8 mouse cellular contexts compared by ENCODE assay signal in the genomic region with DNA sequence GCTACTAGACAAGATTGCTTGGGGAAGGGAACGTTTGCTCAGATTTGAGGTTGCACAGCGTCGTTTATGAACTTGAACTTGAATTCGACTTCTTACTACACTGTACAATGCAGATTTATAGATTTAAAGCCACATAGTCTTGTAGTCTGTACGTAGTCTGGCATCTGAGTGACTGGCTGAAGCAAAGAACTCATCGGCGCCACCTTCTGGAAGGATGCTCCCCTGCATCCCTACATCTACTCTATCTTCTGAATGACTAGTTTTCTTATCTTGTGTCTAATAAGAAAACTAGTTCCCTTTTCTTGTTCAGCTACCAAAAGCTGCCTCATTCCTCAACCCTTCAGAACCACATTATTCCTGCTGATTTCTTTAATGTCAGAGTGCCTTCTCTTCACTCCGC. TPM values are rescaled to one million over a fixed set of nuclear protein-coding genes. Genes with fewer than 3 reads are reported as not detected.
DNase-seq lines count a peak whose midpoint lies in the region; ATAC-seq and TF ChIP-seq lines count a peak whose summit lies in the region.
"Not testable (repeated sequence)": the region's sequence is repeated elsewhere in the genome, so short reads cannot be mapped to it uniquely, and the experiment has no call there.

No protein-coding gene starts in this region.

- H3K9ac ChIP-seq in lung, postnatal 0 days (replicated peaks; ENCODE audit: low read depth): not testable (repeated sequence)

- TF ChIP-seq EP300 in lung, postnatal 0 days (IDR thresholded peaks at IDR 0.05): not testable (repeated sequence)

- ATAC-seq in G1E (ENCODE audit: extremely low read depth, insufficient number of reproducible peaks, low FRiP score, poor library complexity, severe bottlenecking); lung, postnatal 0 days: not testable (repeated sequence)

- not testable (repeated sequence) for H3K4me3 ChIP-seq in G1E (ENCODE audit: low read depth, low read length); embryonic facial prominence, embryonic 10.5 days; lung, postnatal 0 days (ENCODE audit: low read depth, low read length)

- not testable (repeated sequence) for H3K4me2 ChIP-seq in lung, postnatal 0 days (replicated peaks; ENCODE audit: low read depth, low read length)

- not testable (repeated sequence) for H3K27ac ChIP-seq in embryonic facial prominence, embryonic 10.5 days (replicated peaks); lung, postnatal 0 days (ENCODE audit: low read length)

- not testable (repeated sequence) for H3K36me3 ChIP-seq in G1E (replicated peaks); embryonic facial prominence, embryonic 10.5 days (replicated peaks); lung, postnatal 0 days (ENCODE audit: insufficient read depth, low read length)

- 61% methylated on average over 8 of the region's 8 CpGs for WGBS in embryonic facial prominence, embryonic 10.5 days
- WGBS in lung, postnatal 0 days: 70% methylated on average over 8 of the region's 8 CpGs

- 0 out of 2 replicates have a peak, but pooled peaks have one; percentile 18 for TF ChIP-seq CTCF in G1E (IDR thresholded peaks at IDR 0.05; ENCODE audit: low read depth, low read length)
- TF ChIP-seq CTCF in lung, postnatal 0 days (IDR thresholded peaks at IDR 0.05): peak; percentile 56

- not testable (repeated sequence) for H3K9me3 ChIP-seq in G1E (replicated peaks); embryonic facial prominence, embryonic 10.5 days; lung, postnatal 0 days (ENCODE audit: low read length)

- H3K4me1 ChIP-seq in G1E (ENCODE audit: insufficient read depth, low read depth, low read length); embryonic facial prominence, embryonic 10.5 days; lung, postnatal 0 days (ENCODE audit: insufficient read depth, low read depth, low read length): not testable (repeated sequence)

- not testable (repeated sequence) for DNase-seq in G1E (ENCODE audit: low spot score)
- peak; percentile 33 for DNase-seq in brain, adult 2 months (ENCODE audit: low read depth, low spot score)
- peak; percentile 36 for DNase-seq in embryonic facial prominence, embryonic 10.5 days (ENCODE audit: low spot score)
- peak; percentile 68 for DNase-seq in heart, postnatal 4 days
- peak; percentile 59 for DNase-seq in layer of hippocampus, adult 11-12 months (ENCODE audit: low spot score)
- DNase-seq in lung, postnatal 0 days (ENCODE audit: low spot score): peak; percentile 16
- DNase-seq in right cerebral cortex, adult 2 months (ENCODE audit: low spot score in 2 of 2): peak; percentile 42 to 60
- peak; percentile 38 for DNase-seq in urinary bladder, postnatal 25 days (ENCODE audit: low spot score)

- not testable (repeated sequence) for H3K27me3 ChIP-seq in G1E (ENCODE audit: insufficient read depth, low read length); embryonic facial prominence, embryonic 10.5 days (replicated peaks; ENCODE audit: low read depth, poor library complexity, severe bottlenecking); lung, postnatal 0 days (replicated peaks; ENCODE audit: insufficient read depth, low read length)

RNA-seq across cellular contexts. Expression of gene Abcg2, which starts 41.5 kb away (rescaled TPM):
- total RNA-seq in G1E (2014; fragmentation: Nextera tagmentation) (218 and 223 TPM in 2 replicates), G1E (2017) (199 and 254 TPM in 2 replicates)
- 12.3 and 26.6 TPM in 2 replicates for polyA plus RNA-seq in G1E (2012)
- polyA plus RNA-seq in embryonic facial prominence, embryonic 10.5 days (2016; fragmentation: Nextera tagmentation; extraction: Ambion mirVana): 52.0 and 58.0 TPM in 2 replicates
- total RNA-seq in heart, postnatal 4 days (2021): 10 to 100 TPM; 42.0 to 51.8 TPM
- polyA plus RNA-seq in lung, postnatal 0 days (2015; fragmentation: Nextera tagmentation; extraction: Ambion mirVana): 38.4 and 43.5 TPM in 2 replicates
